Mouse (Mus musculus): Measurements from ENCODE around the gene Trem1.

The Trem1 gene

DNA sequence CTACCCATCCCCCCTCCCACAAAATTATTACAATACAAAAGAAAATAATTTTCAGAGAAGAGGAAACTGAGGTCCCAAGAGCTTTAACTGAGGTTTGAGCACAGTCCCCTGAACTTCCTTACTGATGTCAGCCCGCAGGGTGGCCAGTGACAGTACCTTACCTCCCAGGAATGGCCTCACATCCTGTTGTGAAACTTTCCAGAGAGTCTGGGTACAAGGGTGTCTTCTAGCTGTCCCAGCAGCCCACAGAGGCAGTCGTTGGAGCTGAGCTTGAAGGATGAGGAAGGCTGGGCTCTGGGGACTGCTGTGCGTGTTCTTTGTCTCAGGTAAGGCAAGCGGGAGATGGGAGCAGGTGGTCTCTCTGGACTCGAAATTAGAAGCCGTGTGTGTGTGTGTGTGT is at the start of gene Trem1:
Gene Trem1, plus strand, starts transcription at position 251 of the 400 bp plus-strand sequence.
- DNase-seq = no peak

GRCm38 (mm10) chr17:48185252-48185651 is 47.3 kb upstream of the Trem1 start:
- DNase-seq = no peak

DNA sequence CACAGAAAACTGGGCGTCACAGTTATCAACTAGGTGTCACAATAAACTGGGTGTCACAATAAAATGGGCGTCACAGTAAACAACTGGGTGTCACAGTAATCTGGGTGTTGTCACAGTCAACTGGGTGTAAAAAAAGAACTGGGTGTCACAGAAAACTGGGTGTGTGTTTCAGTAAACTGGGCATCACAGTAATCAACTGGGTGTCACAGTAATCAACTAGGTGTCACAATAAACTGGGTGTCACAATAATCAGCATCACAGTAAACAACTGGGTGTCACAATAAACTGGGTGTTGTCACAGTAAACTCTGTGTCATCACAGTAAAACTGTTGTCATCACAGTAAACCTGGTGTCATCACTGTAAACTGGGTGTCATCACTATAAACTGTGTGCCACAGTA is 40.2 kb upstream of the Trem1 start:
- no peak for DNase-seq

- no peak for DNase-seq
Observed at GRCm38 (mm10) chr17:48203086-48203485, 29.5 kb upstream of the Trem1 start.

GRCm38 (mm10) chr17:48212596-48212995 is 20.0 kb upstream of the Trem1 start:
- DNase-seq = no peak

DNA sequence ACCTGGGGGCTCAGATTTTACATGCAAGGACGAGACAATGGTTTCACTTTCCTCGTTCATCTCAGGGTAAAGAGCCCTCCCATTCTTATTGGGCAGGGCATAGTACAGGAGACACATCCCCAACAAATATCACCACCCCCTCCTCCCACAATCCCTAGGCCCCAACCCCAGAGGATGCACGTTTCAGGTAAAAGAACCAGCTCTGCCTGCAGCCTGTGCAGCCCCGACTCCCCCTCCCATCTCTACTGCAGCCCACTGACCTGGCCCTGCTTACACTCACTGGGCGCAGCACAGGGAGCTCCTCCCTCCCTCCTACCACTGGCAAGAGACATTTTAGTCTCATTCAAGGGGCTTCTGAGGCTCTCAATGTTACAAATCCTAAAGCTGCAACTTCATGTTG is 19.1 kb upstream of the Trem1 start:
- no peak for DNase-seq

DNA sequence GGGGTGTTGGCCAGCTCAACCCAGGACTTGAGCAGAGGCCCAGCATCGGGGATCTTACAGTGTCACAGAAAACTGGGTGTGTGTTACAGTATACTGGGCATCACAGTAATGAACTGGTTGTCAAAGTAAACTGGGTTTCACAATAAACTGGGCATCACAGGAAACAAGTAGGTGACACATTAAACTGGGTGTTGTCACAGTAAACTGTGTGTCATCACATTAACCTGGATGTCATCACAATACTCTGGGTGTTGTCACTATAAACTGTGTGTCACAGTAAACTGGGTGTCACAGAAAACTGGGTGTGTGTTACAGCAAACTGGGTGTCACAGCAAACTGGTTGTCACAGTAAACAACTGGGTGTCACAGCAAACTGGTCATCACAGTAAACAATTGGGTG is 17.1 kb upstream of the Trem1 start:
- no peak for DNase-seq

DNA sequence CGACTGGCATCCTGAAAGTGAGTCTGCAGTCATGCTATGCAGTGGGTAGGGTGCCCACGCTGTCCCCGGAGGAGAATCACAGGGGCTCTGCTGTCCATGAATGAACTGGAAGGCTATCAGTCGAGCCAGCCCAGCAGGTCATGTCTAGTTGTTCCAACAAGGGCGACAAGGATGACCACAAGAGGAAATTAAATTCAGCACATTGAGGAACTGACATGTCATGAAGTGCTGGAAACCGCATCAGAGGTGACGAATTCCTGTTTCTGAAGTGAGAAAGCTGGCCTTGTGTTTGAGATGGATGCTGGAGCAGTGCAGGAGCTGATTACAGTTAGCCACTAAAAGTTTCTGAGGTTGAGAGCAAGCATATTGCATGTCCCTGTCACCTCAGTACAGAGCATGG is 1.9 kb upstream of the Trem1 start:
- no peak for DNase-seq

DNA sequence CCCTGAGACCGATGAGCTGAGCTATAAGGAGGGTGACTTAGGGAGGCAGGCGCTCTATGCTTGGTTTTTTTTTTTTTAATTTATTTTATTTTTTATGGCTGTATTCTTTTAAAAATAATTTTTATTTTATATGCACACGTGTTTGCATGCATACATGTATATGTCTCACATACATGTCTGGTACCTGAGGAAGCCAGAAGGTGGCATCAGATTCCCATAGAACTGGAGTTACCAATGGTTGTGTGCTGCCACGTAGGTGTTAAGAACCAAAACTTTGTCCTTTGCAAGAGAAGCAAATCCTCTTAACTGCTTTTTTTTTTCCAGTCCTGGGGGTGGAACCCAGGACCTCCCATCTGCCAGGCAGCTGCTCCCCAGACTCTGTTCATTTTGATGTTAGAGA is 1.2 kb downstream of the Trem1 start:
- no peak for DNase-seq

GRCm38 (mm10) chr17:48234550-48234949 is 2.0 kb downstream of the Trem1 start:
- DNase-seq = no peak

- DNase-seq = no peak
Observed at GRCm38 (mm10) chr17:48235773-48236370, 3.3 kb downstream of the Trem1 start.

DNA sequence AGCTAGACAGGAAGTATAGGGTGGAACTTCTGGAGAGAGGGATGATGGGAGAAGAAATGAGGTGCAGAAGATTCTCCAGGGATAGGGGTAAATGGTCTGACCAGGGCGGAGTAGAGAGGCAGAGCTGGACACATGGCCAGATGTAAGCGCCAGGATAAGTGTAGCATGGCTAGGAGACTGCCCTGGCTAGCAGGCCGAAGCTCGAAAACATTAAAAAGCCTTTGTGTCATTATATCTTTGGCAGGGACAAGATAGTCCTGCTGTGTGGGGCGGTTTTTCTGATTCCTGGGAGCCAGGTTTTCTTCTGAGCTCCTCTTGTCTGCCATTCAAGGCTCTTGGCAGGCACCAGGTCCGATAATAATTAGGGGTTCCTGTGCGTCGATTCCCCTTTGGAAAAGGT is 5.1 kb downstream of the Trem1 start:
- DNase-seq = no peak

DNA sequence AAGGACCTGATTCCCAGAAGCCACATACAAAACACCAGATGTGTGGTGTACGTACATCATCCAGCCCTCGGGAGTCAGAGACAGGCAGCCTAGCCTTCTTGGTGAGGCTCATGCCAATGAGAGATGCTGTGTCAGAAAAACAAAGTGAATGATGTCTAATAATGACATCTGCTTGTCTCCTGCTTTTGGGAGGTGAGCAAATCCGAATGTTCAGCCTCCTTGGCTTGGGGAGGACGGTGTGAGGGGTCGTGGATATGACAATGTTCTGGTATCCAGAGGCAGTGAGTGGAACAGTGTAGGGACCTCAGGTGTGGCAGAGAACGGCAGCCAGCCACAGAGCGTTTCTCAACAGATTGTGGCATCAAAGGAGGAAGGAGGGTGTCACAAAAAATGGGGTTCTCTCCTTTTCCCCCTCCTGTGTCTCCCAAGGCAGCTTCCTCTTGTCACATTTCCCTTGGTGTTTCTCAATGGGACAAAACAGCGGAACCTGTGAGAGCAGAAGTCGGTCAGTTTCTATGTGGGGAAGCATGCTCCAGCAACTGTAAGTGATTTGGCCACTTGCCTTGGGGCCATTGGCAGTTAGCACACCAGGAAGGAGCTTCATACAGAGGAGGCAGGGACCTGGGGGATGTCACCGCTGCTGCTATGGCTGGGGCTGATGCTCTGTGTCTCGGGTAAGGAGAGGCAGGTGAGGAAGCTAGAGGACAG is 14.8 kb downstream of the Trem1 start, which contains the start of gene Trem3:
Gene Trem3, plus strand, starts transcription at position 557 of the 708 bp plus-strand sequence.
- DNase-seq = no peak

DNA sequence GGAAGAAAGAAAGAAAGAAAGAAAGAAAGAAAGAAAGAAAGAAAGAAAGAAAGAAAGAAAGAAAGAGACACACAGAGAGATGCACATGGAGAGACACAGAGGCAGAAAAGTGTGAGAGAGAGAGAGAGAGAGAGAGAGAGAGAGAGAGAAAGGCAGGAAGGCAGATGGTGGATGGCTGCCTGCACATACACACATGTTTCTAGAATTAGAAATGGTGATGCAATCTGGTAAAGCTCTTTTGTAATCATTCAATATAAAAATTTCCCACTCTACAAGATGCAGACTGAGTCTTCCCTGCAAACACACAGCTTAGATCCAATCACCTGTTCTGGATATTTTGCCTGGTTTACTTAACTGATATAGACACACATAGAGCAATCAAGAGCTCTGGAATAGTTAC is 16.5 kb downstream of the Trem1 start:
- DNase-seq = no peak

GRCm38 (mm10) chr17:48249501-48249900 is 16.9 kb downstream of the Trem1 start:
- DNase-seq = no peak

DNA sequence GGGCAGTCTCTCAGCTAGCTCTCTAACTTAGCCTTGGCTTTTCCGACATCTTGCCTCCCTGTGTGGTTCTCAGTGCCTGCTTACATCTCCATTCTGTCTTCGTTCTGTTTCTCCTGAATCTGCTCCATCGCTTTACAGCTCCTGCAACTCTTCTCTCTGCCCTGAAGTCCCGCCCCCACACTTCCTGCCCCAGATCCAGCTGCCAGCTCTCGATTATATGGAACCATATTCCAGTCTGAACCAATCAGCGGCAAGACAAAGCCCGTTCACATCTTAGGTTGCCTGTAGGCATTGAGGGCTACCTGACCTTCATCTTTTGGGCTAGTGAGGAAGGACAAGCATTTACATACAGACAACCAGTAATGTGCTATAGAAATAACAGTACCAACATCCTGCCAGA is 18.1 kb downstream of the Trem1 start:
- no peak for DNase-seq

DNA sequence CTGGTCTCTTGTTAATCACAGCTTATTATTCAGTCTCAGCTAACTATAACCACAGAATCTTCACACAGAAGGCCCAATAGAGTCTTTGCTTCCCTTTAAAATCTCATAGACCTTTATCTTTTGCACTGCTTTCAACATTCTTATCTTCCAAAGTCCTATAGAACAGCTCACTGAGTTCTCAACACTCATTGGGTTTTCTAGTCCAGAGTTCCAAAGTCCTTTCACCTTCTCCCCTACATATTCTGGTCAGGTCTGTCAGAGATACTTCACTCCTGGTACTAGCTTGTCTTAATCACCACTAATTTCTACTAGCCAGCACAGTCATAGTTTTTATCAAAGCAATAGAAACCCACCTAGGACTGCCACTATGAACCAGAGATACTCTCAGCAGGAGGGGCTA is 24.0 kb downstream of the Trem1 start:
- DNase-seq = no peak

DNA sequence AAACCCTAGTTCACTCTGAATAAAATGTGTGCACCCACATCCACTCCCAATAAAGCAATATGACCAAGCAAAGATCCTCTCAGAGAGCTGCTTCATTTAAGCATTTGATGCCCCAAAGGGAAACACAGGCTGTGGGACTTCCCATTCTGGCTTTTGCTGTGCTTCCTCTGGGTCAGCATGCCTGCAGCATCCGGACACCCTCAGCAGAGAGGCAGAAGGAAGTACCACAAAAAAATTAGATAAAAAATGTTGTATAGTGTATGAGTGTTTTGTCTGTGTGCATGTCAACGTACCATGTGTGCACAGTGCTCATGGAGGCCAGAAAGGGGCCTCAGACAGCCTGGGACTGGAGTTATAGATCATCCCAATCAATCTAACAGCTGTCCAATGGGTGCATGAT is 29.3 kb downstream of the Trem1 start:
- no peak for DNase-seq

- DNase-seq = no peak
Observed at GRCm38 (mm10) chr17:48263741-48264362, 31.3 kb downstream of the Trem1 start, which contains the start of gene Treml4. Gene Treml4, plus strand, starts transcription at chr17:48264295.

GRCm38 (mm10) chr17:48264662-48265061 is 32.1 kb downstream of the Trem1 start:
- no peak for DNase-seq

GRCm38 (mm10) chr17:48266138-48266537 is 33.6 kb downstream of the Trem1 start:
- DNase-seq = no peak

- DNase-seq = no peak
Observed at GRCm38 (mm10) chr17:48266610-48267304, 34.2 kb downstream of the Trem1 start.

DNA sequence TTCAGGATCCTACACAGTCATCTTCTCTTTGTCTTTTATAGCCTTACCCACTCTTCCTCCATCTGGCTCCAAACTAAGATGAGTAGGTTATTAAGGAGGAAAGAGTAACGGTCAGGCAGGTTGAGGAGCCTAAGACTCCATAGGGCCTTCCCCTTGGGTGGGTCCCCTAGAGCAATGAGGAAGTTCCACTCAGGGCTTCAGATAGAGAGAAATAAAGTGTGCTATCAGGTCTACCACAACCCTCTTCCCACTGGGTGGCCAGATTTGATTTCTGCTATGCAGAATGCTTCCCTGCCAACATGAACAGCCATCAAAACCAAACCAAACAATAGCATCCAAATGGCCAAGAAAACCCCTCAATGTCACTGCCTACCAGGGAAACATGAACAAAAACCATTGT is 35.0 kb downstream of the Trem1 start:
- no peak for DNase-seq

GRCm38 (mm10) chr17:48268276-48268675 is 35.7 kb downstream of the Trem1 start:
- no peak for DNase-seq

All from kidney, adult 9 months (tissue).